Mouse (Mus musculus) E14TG2a.4 (cell line): ENCODE results near the gene Akr1b10.
"Not testable (repeated sequence)": the region's sequence is repeated elsewhere in the genome, so short reads cannot be mapped to it uniquely, and the experiment has no call there.

Experiments used
- H3K27me3 ChIP-seq: 2 replicates; pipeline ENCODE4 v1.6.1; 2014; ENCODE audit warnings: low read length, control low read depth; ENCODE audit not compliant: insufficient read depth
- H3K36me3 ChIP-seq: 2 replicates; pipeline ENCODE4 v1.6.1; 2014; ENCODE audit warnings: low read length, control low read depth; ENCODE audit not compliant: insufficient read depth
- H3K4me1 ChIP-seq: replicated peaks from 2 replicates; pipeline ENCODE4 v1.6.1; 2014; ENCODE audit warnings: low read depth, low read length, control low read depth
- H3K4me3 ChIP-seq: replicated peaks from 2 replicates; pipeline ENCODE4 v1.5.1; 2014; ENCODE audit warnings: mild to moderate bottlenecking, low read length
- H3K9me3 ChIP-seq: 2 replicates; pipeline ENCODE4 v1.6.1; 2014; ENCODE audit warnings: low read length, control low read depth
- CTCF ChIP-seq: conservative IDR thresholded peaks from 2 replicates; pipeline ENCODE4 v1.5.1; 2014; ENCODE audit warnings: low read length
- NANOG ChIP-seq: IDR thresholded peaks from 2 replicates; pipeline ENCODE4 v1.6.1; 2014; ENCODE audit warnings: borderline replicate concordance, low read length, mixed read lengths
- POU5F1 ChIP-seq: IDR thresholded peaks from 2 replicates; pipeline ENCODE4 v1.6.1; 2014; ENCODE audit warnings: low read length, borderline replicate concordance

Akr1b10 gene

GRCm38 (mm10) chr6:34412023-34412422 lies 28.0 kb downstream of the Akr1b10 start, which contains the start of gene Akr1b7:
Gene Akr1b7 (plus strand): TSS chr6:34412334.
- Histone ChIP-seq H3K4me3 (no peak within 1 kb of the TSS), H3K9me3 (0 out of 2 replicates have a peak, but pooled peaks cover 5% of the 10 kb centered on the region), H3K27me3 (no peaks in the 10 kb centered on the region), H3K4me1 (peaks cover 8% of the 10 kb centered on the region; the same call in 1 of the 2 replicates), H3K36me3 (no peaks in the 10 kb centered on the region)
- TF ChIP-seq CTCF (no peak), NANOG (no peak), POU5F1 (no peak)

GRCm38 (mm10) chr6:34412688-34413087 lies 28.7 kb downstream of the Akr1b10 start:
- Histone ChIP-seq H3K4me3 (no peak overlapping the region), H3K4me1 (peaks cover 8% of the 10 kb centered on the region; the same call in 1 of the 2 replicates), H3K36me3 (no peaks in the 10 kb centered on the region), H3K9me3 (0 out of 2 replicates have a peak, but pooled peaks cover 5% of the 10 kb centered on the region), H3K27me3 (no peaks in the 10 kb centered on the region)
- TF ChIP-seq POU5F1, result no peak
- TF ChIP-seq CTCF, result no peak
- TF ChIP-seq NANOG, result no peak

- not testable (repeated sequence) for H3K9me3 ChIP-seq, H3K27me3 ChIP-seq, H3K36me3 ChIP-seq, H3K4me3 ChIP-seq, H3K4me1 ChIP-seq
Measured at GRCm38 (mm10) chr6:34413386-34413785, 29.4 kb downstream of the Akr1b10 start.

DNA sequence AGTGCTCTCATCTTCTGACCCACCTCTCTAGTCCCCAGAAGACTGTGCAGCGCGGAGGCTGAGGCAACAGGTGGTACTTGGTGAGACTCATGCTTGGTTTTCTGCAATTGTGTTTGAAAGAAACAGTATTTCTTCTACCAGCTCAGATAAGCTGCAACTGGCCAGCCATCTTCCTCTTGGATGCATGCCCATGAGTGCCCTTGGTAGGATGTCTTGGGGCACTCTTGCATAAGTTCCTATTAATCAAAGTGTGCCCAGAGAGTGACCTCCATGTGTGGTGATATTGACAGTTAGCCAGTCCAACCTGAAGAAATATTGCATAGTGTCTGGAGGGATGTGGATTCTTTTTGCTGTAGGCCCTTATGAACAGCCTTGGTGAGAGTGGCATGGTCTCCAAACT lies 32.5 kb downstream of the Akr1b10 start:
- Histone ChIP-seq H3K27me3 (peaks cover 3% of the 10 kb centered on the region), H3K4me1 (peaks cover 8% of the 10 kb centered on the region; the same call in 1 of the 2 replicates), H3K9me3 (no peaks in the 10 kb centered on the region), H3K36me3 (no peaks in the 10 kb centered on the region), H3K4me3 (no peak overlapping the region)
- TF ChIP-seq NANOG (no peak), POU5F1 (no peak), CTCF (no peak)

GRCm38 (mm10) chr6:34419071-34419470 lies 35.1 kb downstream of the Akr1b10 start:
- H3K9me3 ChIP-seq, result no peaks in the 10 kb centered on the region
- H3K4me1 ChIP-seq, result no peaks in the 10 kb centered on the region
- H3K36me3 ChIP-seq, result no peaks in the 10 kb centered on the region
- no peak overlapping the region for H3K4me3 ChIP-seq
- peaks cover 3% of the 10 kb centered on the region for H3K27me3 ChIP-seq
- TF ChIP-seq POU5F1, result no peak
- TF ChIP-seq CTCF, result no peak
- no peak for TF ChIP-seq NANOG

DNA sequence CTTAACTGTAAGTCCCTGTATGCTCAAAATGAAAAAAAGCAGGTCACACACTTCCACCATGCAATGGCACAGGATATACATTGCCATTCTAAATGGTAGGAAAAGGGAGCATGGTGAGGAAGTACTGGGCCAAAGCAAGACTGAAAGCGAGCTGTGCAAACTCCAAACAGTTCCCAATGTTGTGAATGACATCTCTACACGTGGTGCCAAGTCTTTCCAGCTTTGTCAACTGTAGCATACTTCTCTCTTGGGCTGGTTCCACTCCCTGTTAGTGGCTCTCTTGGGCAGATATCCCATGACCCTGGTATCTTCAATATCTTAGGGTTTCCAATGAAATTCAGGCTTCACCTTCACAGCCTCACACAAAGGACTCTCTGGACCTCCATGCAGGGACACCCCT lies 55.0 kb downstream of the Akr1b10 start:
- H3K27me3 ChIP-seq, result no peaks in the 10 kb centered on the region; the same call in 1 of the 2 replicates
- H3K4me1 ChIP-seq, result no peaks in the 10 kb centered on the region
- H3K4me3 ChIP-seq, result no peak overlapping the region
- TF ChIP-seq POU5F1, result no peak
- TF ChIP-seq CTCF, result no peak
- TF ChIP-seq NANOG, result no peak
- no peaks in the 10 kb centered on the region for H3K36me3 ChIP-seq
- H3K9me3 ChIP-seq, result 0 out of 2 replicates have a peak, but pooled peaks cover 8% of the 10 kb centered on the region

DNA sequence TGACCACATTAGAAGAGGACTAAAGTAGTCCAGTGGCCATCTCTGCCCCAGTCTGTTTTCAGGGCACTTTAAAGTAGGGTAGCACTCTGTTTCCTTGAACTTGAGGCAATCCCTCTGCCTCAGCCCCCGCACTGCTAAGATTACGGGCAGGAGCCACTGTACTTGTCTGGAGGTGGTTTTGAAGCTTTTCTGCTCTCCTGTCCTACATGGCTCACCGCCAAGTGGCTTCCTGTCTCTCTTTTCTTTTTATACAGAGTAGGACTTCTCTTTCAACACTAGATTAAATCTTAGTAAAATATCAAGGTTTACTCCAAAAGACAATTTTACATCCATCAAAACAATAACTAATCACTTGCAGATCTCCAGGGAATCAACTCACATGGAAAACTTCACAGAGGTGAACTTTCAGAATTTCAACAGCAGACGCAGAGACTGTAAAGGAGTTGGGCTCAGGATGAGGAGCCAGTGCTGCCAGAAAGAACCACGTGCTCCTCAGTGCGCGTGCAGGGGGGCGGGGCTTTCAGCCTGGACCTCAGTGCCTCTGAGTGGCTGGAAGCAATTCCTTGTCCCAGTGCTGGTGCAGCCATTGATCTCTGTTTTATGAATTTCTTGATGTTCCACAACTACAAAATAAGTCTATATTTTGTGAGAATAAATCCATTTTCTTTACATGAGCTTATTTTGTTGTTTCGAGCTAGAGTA lies 57.7 kb downstream of the Akr1b10 start:
- no peak overlapping the region for H3K4me3 ChIP-seq
- TF ChIP-seq POU5F1 (no peak), NANOG (no peak), CTCF (no peak)
- no peaks in the 10 kb centered on the region for H3K4me1 ChIP-seq
- no peaks in the 10 kb centered on the region for H3K9me3 ChIP-seq
- H3K36me3 ChIP-seq, result no peaks in the 10 kb centered on the region
- no peaks in the 10 kb centered on the region; the same call in 1 of the 2 replicates for H3K27me3 ChIP-seq

- no peak overlapping the region for H3K4me3 ChIP-seq
- H3K27me3 ChIP-seq, result no peaks in the 10 kb centered on the region; the same call in 1 of the 2 replicates
- no peaks in the 10 kb centered on the region for H3K4me1 ChIP-seq
- H3K9me3 ChIP-seq, result no peaks in the 10 kb centered on the region
- H3K36me3 ChIP-seq, result no peaks in the 10 kb centered on the region
- TF ChIP-seq POU5F1, result no peak
- TF ChIP-seq NANOG, result no peak
- TF ChIP-seq CTCF, result no peak
Measured at GRCm38 (mm10) chr6:34443791-34444190, 59.8 kb downstream of the Akr1b10 start.
